Mouse (Mus musculus): ENCODE results near the gene Gatc. TPM values are rescaled to one million over a fixed set of nuclear protein-coding genes. Genes with fewer than 3 reads are reported as not detected.

The Gatc gene
- polyA plus RNA-seq, 1 experiment, result 12.9 TPM

DNA sequence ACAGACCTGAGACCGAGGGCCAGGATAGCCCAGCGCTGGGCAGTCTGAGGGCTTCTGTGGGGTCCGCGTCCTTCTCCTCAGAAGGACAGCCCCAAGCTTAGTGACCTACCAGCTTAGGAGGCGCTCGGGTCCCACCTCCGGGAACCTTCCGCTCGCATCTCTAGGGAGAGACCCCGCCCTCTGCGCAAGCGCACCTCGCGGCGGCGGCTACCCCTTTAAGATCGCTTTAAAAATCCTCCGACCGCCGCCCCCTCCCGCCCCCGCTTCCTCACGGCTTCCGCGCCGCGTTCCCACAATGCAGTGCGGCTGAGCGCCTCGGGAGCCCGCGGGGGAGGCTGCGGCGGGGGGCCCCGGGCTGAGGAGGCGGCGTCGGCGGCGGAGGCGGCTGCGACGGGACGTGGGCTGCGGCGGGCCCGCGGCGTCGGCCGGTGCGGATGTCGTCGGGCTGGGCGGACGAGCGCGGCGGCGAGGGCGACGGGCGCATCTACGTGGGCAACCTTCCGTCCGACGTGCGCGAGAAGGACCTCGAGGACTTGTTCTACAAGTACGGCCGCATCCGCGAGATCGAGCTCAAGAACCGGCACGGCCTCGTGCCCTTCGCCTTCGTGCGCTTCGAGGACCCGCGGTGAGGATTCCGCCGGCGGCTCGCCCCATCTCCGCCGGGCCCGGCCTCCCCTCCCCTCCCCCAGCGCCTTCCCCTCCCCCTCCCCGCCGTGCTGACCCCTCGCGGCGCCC, 13.9 kb downstream of the Gatc start, which contains the start of gene Srsf9:
Srsf9 (plus strand) TSS at position 303 of the 735 bp plus-strand sequence.
- TF ChIP-seq CTCF (IDR thresholded peaks at IDR 0.05; ENCODE audit: low read depth, low read length) (no peak), POLR2A (IDR thresholded peaks at IDR 0.05; ENCODE audit: insufficient read depth, low read length) (no peak), EP300 (IDR thresholded peaks at IDR 0.05; ENCODE audit: insufficient read depth, low read depth, low read length) (no peak)
- peaks cover 10% of the 10 kb centered on the region for H3K36me3 ChIP-seq (ENCODE audit: control insufficient read depth, insufficient read depth, low read length, poor library complexity, severe bottlenecking)

DNA sequence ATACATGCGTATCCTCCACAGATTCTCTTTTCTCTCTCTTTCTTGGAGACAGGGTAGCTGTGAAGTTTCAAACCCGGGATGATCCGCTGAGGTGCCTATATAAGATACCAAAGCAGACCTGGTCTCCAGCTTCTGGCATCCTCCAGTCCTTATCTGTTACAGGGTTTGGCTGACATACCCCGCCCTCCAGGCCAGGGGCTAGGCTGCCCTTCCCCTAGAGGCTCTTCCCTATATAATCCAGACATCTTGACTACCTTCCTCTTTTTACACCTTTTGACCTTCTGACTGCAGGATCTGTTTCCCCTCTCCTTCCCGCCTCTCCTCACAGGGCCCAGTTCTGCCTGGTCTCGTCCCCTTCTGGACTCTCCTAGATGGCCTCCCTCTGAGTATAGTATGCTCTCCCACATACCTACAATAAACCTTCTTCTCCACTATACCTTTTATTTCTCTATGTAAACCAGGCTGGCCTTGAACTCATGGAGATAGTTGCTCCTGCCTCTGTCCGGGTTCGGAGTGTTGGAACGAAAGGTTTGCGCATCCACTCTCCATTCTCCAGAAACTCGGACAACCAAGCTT, 14.6 kb downstream of the Gatc start:
- H3K9me3 ChIP-seq (replicated peaks; ENCODE audit: control insufficient read depth, insufficient read depth, low read length, poor library complexity, severe bottlenecking), result no peaks in the 10 kb centered on the region
- peak overlapping the region; percentile 89 for H3K9ac ChIP-seq (ENCODE audit: low read depth, poor library complexity, severe bottlenecking)
- no peaks in the 10 kb centered on the region for H3K4me1 ChIP-seq (ENCODE audit: control insufficient read depth, insufficient read depth, low read length)
- H3K27me3 ChIP-seq (ENCODE audit: control insufficient read depth, insufficient read depth, low read length, poor library complexity, severe bottlenecking), result no peaks in the 10 kb centered on the region
- peak overlapping the region; percentile 87 for H3K4me3 ChIP-seq (ENCODE audit: low read depth, low read length)
- peaks cover 6% of the 10 kb centered on the region for H3K36me3 ChIP-seq (ENCODE audit: control insufficient read depth, insufficient read depth, low read length, poor library complexity, severe bottlenecking)
- TF ChIP-seq POLR2A (IDR thresholded peaks at IDR 0.05; ENCODE audit: insufficient read depth, low read length), result no peak
- H3K27ac ChIP-seq (ENCODE audit: insufficient read depth, low read length), result no peak overlapping the region

More for the DNA sequence above, 13.9 kb downstream of the Gatc start, which contains the start of gene Srsf9:
- Histone ChIP-seq H3K4me1 (ENCODE audit: control insufficient read depth, insufficient read depth, low read length) (no peaks in the 10 kb centered on the region), H3K9ac (ENCODE audit: low read depth, poor library complexity, severe bottlenecking) (peak within 1 kb of the TSS; percentile 89), H3K4me3 (ENCODE audit: low read depth, low read length) (peak within 1 kb of the TSS; percentile 95), H3K27ac (ENCODE audit: insufficient read depth, low read length) (0 out of 2 replicates have a peak within 1 kb of the TSS, but pooled peaks have one; percentile 11), H3K9me3 (replicated peaks; ENCODE audit: control insufficient read depth, insufficient read depth, low read length, poor library complexity, severe bottlenecking) (no peaks in the 10 kb centered on the region), H3K27me3 (ENCODE audit: control insufficient read depth, insufficient read depth, low read length, poor library complexity, severe bottlenecking) (no peaks in the 10 kb centered on the region)

DNA sequence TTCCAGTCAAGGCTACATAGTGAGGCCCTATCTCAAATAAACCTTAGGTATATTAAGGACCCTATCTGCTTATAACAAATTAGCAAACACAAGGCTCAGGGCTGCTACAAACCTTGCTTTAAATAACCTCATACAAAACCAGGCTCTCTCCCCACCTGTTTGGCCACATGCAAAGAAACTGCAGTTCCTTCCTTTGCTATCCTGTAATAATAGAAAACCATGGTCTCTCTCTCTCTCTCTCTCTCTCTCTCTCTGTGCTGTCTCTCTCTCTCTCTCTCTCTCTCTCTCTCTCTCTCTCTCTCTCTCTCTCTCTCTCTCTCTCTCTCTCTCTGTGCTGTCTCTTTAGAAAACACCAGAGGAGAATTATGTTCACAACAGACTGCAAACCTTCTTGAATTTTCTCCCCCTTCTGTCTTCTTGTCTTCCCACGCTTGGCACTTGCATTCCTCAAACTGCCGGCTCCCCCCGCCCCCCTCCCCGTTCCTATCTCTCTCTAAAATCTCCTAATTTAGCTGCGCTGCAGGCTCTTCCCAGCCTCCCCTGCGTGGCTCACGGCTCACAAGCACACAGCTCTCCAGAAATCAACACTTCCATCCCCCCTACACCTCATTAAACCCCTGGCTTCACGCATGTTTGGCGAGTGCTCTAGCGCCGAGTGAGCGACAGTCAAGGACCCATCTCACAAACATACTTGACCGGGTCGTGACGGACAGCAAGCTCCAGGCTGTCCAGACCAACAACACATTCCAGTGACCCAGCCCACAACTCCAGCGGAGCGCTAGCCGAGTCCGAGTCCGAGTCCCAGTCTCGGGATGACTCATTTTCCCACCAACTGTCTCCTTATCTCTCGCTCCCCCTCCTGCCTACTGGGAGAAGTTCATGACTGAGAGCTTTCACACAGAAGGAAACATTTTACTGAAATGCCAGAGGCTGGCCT, 21.7 kb downstream of the Gatc start:
- Histone ChIP-seq H3K4me3 (ENCODE audit: low read depth, low read length) (peak overlapping the region; percentile 47), H3K9me3 (replicated peaks; ENCODE audit: control insufficient read depth, insufficient read depth, low read length, poor library complexity, severe bottlenecking) (no peaks in the 10 kb centered on the region), H3K27ac (ENCODE audit: insufficient read depth, low read length) (no peak overlapping the region), H3K27me3 (ENCODE audit: control insufficient read depth, insufficient read depth, low read length, poor library complexity, severe bottlenecking) (no peaks in the 10 kb centered on the region), H3K9ac (ENCODE audit: low read depth, poor library complexity, severe bottlenecking) (no peak overlapping the region), H3K4me1 (ENCODE audit: control insufficient read depth, insufficient read depth, low read length) (peaks cover 7% of the 10 kb centered on the region), H3K36me3 (ENCODE audit: control insufficient read depth, insufficient read depth, low read length, poor library complexity, severe bottlenecking) (no peaks in the 10 kb centered on the region)
- TF ChIP-seq CTCF (IDR thresholded peaks at IDR 0.05; ENCODE audit: low read depth, low read length) (peak; percentile 13), EP300 (IDR thresholded peaks at IDR 0.05; ENCODE audit: insufficient read depth, low read depth, low read length) (no peak)

DNA sequence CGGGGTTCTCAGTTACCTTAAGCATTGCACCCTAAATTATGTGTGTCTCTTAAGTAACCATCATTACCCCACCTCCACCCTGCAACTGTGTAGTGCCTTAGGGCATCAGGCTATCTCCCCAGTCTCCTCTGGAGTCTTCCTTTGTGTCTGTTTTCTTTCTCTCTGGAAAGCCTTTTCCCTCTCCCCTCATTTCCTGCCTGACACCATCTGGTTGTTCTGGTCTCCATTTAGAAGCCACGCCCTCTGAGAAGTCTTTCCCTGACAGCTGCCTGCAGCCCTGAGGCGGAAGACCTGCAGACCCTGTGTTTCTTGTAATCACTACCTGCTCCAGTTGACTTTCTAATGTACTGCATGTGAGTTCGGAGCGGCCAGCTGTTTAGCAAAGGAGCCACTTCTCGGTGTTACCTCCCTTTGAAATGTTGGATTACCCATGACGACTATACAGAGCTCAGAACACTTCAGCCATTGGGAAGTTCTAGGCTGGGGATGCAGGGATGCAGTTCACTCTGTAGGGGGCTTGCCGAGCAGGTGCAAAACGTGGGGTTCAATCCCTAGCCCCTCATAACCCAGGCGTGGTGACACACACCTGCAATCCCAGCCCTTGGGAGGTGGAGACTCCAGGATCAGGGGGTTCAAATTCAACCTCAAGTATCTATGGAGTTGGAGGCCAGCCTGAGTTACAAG, 23.2 kb downstream of the Gatc start:
- Histone ChIP-seq H3K9ac (ENCODE audit: low read depth, poor library complexity, severe bottlenecking) (no peak overlapping the region), H3K9me3 (replicated peaks; ENCODE audit: control insufficient read depth, insufficient read depth, low read length, poor library complexity, severe bottlenecking) (no peaks in the 10 kb centered on the region), H3K27me3 (ENCODE audit: control insufficient read depth, insufficient read depth, low read length, poor library complexity, severe bottlenecking) (no peaks in the 10 kb centered on the region), H3K27ac (ENCODE audit: insufficient read depth, low read length) (peak overlapping the region; percentile 95), H3K4me1 (ENCODE audit: control insufficient read depth, insufficient read depth, low read length) (peaks cover 7% of the 10 kb centered on the region), H3K36me3 (ENCODE audit: control insufficient read depth, insufficient read depth, low read length, poor library complexity, severe bottlenecking) (no peaks in the 10 kb centered on the region), H3K4me3 (ENCODE audit: low read depth, low read length) (peak overlapping the region; percentile 20; the same call in 1 of the 2 replicates)
- TF ChIP-seq CTCF (IDR thresholded peaks at IDR 0.05; ENCODE audit: low read depth, low read length) (no peak), EP300 (IDR thresholded peaks at IDR 0.05; ENCODE audit: insufficient read depth, low read depth, low read length) (peak; percentile 92; the same call in 1 of the 2 replicates)

DNA sequence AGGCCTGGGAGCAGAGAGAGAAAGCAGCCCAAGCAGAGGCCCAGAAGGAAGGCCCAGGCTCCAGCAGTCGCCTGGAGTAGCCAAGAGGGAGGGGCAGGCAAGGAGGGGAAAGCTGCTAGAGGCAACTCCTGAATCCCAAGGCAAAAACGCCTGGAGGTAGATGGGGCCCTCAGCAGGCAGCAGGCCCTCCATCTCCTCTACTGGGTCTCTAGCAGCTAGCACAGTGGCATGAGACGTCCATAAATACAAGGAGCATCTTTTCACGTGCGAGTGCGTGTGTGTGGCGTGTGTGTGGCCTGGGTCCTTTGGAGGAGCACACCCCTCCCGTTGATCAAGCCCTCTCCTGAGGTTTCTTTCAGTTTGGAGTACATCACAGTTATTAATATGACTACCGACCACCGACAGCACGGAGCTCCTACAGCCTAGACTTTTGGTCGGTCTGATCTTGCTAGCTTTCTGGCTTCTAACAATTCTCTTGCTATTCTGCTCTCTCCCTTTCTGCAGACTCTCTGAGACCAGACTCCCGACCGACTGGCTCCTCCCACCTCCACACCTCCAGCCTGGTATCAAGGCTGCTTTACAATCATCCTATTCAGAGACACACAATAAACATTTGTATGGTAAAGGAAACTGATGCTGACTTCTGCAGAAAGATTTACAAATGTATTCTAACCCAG, 23.9 kb downstream of the Gatc start:
- Histone ChIP-seq H3K36me3 (ENCODE audit: control insufficient read depth, insufficient read depth, low read length, poor library complexity, severe bottlenecking) (no peaks in the 10 kb centered on the region), H3K9me3 (replicated peaks; ENCODE audit: control insufficient read depth, insufficient read depth, low read length, poor library complexity, severe bottlenecking) (no peaks in the 10 kb centered on the region), H3K4me1 (ENCODE audit: control insufficient read depth, insufficient read depth, low read length) (peaks cover 7% of the 10 kb centered on the region), H3K27ac (ENCODE audit: insufficient read depth, low read length) (peak overlapping the region; percentile 84), H3K27me3 (ENCODE audit: control insufficient read depth, insufficient read depth, low read length, poor library complexity, severe bottlenecking) (no peaks in the 10 kb centered on the region), H3K9ac (ENCODE audit: low read depth, poor library complexity, severe bottlenecking) (no peak overlapping the region), H3K4me3 (ENCODE audit: low read depth, low read length) (no peak overlapping the region)
- 0 out of 2 replicates have a peak, but pooled peaks have one; percentile 32 for TF ChIP-seq EP300 (IDR thresholded peaks at IDR 0.05; ENCODE audit: insufficient read depth, low read depth, low read length)
- no peak for TF ChIP-seq POLR2A (IDR thresholded peaks at IDR 0.05; ENCODE audit: insufficient read depth, low read length)
